Mouse (Mus musculus) c-Kit-positive CD71-positive TER-119-positive erythroid progenitor cells, embryonic 14.5 days (primary cell): ENCODE results near the gene Slc6a5.
"Not testable (repeated sequence)": the region's sequence is repeated elsewhere in the genome, so short reads cannot be mapped to it uniquely, and the experiment has no call there.

ENCODE experiments used
- DNase-seq: peaks from one replicate; pipeline ENCODE4 v3.0.0-alpha.2; 2013; ENCODE audit warnings: low spot score

The Slc6a5 gene

DNA sequence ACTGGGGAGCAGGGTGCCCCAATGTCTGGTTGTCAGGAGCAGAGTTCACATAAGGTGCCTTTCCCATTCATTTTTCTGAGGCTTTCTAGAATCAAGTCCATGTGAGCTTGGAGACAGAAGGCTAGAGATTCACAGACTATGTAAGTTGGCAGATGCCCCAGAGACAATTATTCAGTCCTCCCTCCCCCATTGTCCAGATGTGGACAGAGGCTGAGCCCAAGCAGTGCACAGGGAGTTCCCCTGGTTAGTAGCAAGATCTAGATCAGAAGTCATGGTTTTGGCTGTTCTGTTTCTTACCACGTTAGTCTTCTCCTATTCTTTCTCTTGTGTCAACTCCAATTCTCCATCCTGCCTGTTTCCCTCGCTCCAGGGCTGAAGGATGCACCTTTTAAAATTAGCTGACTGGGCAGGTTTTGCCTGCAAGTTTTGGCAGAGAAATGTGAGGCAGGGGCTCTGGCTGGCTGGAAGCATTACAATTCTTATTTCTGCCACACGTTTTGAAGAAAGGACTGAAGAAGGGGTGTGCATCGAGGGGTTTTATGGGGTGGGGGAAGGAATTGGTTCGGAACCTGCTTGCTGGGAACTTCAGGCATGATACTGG, 3.9 kb downstream of the Slc6a5 start:
- no peak for DNase-seq

DNA sequence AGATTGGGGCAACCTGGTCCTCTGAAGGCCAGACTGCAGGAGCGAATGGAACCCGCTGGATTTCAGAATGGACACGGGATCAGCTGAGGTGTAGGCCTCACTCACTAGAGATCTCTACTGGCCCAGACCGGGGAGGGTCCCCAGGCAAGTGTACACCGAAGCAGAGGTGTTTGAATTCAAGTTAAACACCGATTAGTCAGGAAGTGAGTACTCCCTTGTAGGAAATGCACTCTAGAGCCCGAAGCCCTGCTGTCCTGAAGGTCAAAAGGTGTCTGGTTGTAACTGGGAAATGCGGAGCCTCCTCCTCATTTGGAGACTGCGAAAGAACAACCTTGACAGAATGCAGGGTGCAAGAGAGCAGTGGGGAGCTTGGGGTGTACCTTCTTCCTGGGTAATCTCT, 5.0 kb downstream of the Slc6a5 start:
- DNase-seq = no peak

DNA sequence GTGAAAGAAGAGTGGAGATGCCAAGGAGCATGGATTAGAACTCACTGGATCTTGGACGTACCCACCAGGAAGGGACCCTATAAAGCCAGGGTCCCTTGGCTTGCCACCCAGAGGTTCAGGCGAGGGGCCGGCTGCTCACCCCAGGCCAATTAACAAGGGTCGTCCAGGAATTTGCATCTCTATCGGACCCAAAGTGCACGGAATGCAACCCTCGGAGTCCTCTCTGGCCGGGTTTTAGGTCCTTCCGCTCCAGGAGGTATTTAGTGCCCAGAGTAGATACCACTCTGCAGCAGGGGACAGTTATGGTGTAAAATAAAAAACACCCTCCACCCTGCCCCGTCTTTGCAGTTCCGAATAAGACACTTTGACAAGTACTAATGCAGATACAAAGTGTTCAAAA, 5.5 kb downstream of the Slc6a5 start:
- no peak for DNase-seq

DNA sequence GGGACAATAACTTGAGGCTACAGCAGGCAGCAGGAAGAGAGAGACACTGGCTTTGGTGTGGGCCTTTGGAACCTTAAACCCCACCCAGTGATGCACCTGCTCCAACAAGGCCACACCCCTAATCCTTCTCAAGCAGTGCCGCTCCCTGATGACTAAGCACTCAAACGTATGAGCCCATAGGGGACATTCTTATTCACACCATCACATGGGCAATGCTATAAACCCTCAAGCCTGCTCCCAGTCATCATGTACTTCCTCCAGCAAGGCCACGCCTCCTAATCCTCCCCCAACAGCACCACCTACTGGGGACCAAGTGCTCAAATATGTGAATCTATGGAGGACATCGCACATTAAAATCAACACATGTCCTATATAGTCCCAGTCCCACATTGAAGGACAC, 9.5 kb downstream of the Slc6a5 start:
- DNase-seq = no peak

DNA sequence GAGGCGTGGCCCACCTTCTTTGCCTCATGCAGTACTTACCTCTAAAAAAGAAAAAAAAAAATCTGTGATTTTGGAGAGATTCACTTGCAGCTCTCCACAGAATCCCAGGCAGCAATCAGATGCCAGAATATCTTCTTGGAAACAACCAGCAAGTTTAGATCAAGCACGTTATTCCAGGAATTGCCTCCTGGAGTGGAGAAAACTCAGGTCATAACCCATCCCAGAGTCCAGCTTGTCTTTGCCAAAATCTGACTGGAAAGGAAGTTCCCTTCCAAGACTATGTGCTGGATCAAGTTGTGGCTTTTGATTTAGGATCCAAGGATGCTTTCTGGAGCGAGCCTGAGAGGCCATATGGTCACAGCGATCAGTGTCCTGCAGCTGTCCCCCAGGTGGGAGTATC, 10.8 kb downstream of the Slc6a5 start:
- no peak for DNase-seq

DNA sequence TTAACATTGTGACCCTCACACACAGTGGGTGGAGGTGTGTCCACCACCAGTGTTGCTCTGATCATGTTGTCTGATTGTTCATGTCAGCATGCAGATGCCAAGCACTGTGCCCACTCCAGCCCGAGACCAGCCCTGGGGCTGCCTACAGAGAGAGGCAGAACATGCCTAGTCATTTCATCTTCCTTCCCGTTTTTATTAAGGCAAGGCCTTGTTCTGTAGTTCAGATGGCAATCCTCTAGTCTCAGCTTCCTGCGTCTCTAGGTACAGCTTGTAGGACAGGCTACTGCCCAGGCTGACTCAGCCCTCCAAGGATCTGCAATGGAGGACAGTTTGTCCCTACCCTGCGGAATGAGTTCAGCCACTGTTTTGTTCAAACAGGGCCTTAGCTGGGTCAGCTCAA, 13.0 kb downstream of the Slc6a5 start:
- DNase-seq = no peak

DNA sequence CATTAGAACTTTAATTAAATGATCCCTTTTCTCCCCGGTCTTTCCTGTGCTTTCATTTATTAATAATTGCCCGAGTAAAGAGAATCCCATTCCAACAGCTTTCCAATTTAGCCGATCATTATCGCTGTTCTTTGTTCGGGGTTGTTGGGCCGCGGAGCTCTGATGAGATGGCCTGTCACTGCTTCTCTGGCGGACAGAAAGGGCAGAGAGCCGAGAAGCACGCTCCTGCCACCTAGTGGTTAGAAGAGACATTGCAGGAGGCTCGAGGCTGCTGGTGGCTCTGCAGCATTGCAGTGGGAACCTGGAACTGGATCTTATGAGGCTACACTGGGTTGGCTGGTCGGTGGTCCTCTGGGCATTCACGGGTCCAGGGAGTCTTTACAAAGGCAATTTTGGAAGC, 13.4 kb downstream of the Slc6a5 start:
- peak; percentile 50 for DNase-seq

DNA sequence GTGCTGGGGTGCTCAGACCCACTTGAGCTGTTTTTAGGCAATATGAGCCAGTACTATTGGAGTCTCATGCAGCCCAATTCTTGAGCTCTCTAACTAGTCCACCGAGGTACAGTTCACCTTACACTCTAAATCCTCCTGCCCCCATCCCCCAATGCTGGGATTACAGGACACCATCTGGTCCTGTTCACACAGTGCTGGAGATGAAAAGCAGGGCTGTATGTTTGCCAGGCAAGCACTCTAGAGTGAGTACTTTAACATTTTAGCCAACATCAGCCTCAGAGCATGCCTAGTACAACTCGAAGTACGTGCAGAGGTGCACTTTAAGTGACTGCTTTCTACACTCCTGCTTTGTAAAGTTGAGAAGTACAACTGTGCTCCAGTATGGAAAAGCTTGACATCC, 18.6 kb downstream of the Slc6a5 start:
- DNase-seq = no peak

DNA sequence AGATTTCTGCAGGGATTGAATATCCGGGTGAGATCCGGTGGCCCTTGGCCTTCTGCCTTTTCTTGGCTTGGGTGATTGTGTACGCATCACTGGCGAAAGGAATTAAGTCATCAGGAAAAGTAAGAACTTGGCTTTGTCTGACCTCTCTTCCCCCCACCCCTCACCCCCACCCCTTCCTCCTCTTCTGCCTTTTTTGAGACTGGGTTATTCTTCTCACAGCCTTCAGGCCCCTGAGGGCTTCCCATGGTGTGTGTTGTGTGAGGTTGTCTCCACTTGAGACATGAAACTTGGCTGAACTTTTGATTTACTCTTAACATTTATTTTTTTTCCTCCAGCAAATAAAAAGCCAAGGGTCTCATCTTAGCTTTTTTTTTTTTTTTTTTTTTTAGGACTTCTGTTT, 20.1 kb downstream of the Slc6a5 start:
- DNase-seq = no peak

DNA sequence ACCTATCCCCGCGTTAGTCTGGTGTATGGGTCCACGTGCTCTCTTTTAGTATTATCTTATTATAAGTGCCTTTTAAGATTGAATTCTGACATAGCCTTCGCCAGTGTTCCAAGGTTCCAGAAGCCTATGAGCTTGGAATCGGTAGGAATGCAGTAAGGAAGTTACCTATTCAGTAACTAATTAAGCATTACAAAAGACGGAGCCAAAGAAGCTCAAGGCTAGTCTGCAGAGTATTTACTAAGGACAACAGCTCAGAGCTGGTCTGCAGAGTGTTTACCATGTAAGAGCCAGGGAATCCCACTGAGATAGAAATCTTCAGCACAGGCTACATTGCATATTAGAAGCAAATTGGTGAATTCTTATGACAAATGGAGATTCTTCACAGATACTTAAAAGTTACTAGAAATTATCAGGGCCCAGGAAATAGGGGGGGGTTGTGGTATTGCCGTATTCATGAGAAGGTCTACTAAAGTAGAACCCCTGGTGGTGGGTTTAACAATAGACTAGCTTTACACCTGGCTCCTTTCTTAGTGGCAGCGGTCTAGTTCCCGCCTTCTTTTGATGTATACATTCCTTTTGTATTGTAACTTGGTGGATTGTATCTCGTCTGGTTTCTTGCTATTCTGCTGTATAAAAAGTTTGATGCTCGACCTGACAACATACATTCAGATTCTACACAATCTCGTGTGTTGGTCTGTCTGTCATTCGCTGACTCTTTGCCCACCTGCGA, 23.6 kb downstream of the Slc6a5 start:
- DNase-seq = not testable (repeated sequence)

DNA sequence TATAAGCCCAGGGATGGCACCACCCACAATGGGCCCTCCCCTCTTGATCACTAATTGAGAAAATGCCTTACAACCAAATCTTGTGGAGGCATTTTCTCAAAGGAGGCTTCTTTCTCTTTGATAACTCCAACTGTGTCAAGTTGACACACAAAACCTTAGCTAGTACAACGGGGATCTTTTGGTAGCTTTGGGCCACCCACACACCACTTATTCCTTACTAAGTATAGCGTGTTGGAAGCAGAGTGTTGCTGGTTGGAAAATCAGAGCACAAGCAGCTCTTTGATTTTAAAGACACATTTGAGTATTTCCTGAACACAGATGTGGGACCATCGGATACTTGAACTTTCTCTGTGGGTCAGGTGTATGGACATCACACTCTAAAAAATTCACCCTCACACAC, 26.9 kb downstream of the Slc6a5 start:
- DNase-seq = no peak

DNA sequence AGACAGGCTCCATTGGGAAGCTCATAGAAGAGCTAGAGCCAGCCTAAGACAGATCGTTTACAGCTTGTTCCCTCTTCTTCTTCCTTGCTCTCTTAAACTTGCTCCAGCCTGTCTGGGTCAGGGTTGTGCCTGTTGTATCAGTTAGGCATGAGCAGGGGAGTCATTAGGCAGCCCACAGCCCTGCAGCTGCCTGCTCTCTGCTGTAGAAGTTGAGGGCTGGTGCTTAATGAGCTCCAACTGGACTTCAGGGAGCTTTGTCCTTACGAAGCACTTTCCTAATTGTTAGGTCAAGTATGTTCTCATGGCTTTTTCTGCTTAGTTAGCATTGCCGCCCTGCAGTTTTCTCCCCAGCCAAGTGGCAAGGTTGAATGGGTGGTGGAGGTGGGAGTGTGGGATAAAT, 32.1 kb downstream of the Slc6a5 start:
- no peak for DNase-seq

DNA sequence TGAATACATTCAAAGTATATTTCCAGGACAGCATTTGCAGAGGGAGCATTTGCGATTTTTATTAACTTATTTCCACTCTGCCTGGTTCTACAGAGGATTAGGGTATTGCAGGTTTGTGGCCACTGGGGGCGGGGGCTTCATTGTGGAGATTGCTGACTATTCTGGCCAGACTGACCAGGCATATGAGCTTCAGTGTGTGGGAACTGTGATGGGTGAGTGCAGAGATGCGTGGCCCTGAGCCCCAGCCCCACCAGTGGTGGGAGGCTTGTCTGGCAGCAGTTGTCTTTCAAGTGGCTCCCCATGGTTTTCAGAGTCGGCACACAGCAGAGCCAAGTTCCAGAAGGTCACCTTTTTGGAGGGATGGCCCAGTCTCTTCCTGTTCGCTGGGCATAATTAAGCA, 32.5 kb downstream of the Slc6a5 start:
- no peak for DNase-seq

DNA sequence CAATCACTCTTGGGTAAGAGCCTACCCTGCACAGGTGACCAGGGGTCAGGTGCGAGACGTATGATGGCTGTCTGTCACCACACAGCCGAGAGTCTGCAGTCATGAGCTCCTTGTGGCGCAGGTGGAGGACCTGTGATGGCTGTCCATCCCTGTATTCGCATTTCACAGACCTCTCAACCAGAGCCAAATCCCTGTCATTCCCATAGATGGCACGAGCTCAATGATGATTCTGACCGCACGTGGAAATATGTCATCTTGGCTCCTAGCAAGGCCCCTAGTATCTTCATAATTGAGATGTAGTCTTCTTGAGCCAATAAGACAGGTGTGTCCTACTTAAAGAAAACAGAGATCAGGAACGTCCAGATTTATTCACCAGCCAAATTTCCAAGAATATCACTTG, 36.7 kb downstream of the Slc6a5 start:
- no peak for DNase-seq

DNA sequence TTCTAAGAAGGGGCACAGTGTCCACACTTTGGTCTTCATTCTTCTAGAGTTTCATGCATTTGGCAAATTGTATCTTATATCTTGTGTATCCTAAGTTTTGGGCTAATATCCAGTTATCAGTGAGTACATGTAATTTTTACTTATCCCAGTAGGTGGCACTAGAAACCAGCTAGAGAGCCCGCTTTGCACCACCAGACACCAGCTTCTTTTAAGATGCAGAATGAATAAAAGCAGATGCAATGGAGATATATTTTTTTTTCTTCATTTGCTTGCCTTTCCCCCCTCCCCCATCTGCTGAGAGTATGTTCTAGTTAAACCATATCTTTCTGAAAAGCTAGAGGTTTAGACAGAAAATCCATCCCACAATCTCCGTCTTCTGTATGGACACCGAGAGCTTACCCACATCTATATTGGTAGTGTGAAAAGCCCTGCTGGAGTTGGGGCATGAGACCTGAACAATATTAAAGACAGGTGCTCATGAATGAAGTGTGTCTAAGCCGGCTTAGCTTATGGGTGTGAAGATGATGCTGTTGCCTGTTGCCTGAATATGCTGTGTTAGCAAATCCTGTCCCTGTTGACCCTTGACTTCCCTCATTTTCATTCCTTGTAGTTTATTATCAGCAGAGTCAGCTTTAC, 43.7 kb downstream of the Slc6a5 start:
- peak; percentile 3 for DNase-seq

DNA sequence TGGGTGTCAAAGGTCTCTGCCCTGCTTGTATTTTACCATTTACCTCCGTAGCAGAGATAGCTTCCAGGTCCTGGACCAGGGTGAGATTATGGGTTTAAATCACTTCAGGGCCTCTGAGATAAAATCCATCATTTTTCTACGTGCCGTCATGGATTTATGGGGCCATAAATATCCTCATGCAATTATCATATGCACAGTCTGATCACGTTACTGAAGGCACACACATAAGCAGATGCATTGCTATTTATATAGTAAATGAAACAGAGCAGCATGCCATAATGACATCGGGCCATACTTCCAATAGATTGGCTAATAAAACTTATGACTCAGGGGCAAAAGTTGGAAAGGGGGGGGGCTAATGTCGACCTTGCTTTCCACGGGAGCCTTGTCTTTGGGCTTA, 44.9 kb downstream of the Slc6a5 start:
- DNase-seq = no peak

DNA sequence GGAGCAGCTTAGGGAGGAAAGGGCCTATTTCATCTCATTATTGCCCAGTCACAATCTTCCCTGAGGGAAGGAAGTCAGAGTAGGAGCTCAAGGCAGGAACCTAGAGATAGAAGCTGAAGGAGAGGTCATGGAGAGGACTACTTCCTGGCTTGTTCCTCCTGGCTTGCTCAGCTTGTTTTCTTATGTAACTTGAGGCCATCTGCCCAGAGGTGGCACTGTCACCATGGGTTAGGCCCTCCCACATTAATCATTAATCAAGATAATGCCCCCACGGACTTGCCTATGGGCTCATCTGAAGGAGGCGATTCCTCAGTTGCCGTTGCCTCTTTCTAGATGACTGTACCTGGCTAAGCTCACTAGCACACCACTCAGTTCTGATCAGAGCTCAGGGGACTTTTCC, 47.2 kb downstream of the Slc6a5 start:
- DNase-seq = no peak

DNA sequence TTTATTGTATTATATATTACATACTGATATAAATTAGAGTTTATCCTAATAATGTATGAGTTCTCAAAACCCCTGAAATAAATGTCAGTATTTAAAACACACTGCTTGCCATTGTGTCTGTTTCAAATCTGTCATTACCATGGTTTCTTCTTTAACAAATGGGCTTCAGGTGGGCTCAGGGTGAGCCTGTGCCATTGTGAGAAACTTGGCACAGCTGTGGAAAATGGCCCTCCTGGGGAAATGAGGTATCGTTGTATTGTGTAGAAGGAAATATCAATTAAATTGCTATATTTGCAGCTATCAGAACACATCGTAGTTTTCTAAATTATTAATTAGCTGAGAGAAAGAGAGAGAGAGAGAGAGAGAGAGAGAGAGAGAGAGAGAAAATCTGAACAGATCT, 53.8 kb downstream of the Slc6a5 start:
- DNase-seq = no peak

DNA sequence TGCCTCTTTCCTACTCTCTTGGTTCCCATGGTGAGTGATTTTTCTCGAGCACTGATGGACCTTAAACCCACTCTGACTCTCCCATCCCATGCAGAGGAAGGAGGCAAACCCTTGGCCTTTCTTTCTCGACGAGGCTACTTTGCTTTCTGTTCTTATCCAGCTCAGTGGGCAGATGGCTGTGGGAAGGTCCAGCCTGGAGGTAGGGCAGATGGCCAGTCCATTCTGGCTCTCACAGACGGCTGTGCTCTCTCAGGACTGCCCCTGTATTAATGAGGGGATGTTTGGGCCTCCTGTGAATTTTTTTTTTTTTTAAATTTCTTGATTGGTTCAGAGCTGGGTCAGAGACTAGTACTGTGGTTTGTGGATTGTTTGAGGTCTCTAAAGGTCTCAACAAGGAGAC, 59.6 kb downstream of the Slc6a5 start:
- DNase-seq = no peak

DNA sequence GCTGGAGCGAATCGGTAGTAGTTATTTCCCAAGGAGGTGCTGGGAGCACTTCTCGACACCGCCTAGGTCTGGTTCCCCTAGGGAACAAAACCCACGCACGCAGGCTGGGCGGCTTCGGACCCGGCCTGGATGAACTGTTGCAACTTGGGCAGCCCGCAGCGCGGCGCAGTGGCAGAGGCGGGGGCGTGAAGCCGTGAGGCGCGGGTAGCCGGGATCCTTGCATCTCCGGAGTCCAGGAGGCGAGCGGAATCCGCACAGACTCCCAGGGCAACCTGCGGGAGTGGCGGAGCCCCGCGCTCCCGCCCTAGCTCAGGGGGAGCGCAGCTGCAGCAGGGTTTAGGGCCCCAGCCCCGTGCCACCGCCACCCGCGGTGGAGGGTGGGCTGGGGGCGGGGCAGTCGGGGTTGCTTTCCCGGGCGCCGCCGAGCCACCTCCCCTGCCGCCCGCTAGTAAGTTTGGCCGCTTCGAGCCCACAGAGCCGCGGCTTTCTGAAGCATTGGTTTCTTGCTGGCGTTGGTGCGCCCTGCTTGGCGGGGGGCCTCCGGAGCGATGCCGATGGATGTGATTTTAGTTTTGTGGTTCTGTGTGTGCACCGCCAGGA, 65.0 kb downstream of the Slc6a5 start, which contains the start of gene Nell1:
Gene Nell1 (plus strand): TSS at position 24 of the 600 bp plus-strand sequence.
- no peak for DNase-seq

DNA sequence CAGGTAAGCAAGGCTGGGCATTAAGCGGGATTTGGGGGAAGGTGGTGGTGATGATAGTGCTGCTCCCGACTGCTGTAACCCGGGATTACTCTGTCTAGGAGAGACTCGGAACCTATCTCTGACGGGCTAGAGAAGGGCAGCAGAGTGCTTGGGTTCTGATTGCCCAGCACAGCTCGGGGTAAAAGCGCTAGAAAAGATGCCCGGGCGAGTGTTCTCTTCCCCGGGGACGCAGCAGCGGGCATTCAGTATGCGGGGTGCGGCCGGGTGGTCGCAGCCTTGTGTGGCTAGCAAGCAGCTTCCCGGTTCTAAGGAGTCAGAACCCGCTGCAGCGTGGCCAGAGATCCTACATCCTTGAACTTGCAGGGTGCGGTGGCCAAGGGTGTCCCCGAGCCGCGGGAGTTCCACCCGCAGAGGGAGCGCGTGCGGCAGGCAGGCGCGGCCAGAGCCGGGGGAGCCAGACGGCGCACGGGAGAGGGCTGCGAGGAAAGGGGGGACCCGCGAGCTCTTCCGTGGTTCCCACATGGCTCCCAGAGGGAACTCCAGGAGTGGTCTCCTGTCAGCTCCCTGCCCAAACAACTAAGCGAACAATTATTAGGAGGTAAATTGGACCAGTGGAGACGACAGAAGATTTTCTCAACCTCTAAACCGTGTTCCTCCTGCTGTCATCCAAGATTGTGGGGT, 65.6 kb downstream of the Slc6a5 start:
- no peak for DNase-seq

DNA sequence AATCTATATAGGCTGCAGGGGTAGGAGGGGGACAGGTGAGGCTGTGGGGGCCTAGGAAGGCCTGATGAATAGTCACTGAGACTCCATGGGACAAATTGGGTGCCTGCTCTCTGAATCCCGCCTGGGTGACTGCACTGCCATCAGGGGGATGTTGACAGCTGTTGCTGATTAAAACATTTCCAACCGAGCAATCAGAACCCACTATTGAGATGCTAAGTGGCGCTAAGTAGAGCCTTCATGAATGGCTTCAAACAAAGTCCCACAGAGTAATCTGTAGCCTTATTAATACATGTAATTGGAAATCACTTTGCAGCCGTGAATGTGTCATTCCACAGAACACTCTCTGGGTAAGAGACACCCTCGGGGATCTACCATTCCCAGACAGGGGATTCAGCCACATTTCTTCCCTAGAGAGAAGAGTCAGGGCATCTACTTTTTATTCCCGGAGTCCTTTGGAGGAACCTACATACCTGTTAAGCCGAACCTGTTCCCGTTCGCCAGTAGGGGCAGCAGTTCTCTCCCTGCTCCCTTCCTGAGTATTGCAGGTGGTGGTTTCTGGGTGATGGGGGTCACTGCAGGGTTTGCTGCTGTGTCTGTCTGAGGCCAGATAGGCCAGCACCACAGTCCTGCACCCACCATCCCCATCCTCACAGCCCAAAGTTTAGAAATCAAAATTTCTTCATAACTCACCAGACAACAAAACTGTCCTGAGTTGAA, 71.7 kb downstream of the Slc6a5 start:
- DNase-seq = no peak
